Comparison of ENCODE assay signal across 8 mouse cellular contexts in the genomic region with DNA sequence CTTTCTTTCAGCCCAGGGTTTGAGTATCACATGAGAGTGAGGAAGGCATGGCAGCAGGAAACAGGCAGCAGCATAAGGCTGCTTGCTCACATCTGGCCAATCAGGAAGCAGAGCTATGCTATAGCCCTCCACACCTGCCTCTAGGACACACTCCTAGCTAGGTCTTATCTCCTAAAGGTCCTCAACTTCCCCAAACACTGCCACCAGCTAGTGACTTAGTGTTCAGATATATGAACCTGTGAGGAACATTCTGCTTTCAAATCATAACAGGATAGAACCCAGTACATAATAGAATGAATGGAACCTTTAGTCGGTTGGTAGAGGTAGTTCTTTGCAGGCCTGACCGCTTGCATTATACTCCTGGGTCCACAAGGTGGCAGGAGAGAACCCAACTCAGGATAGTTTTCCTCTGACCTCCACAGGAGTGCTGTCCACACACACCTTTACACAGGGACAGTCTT. TPM values are rescaled to one million over a fixed set of nuclear protein-coding genes. Genes with fewer than 3 reads are reported as not detected.
DNase-seq lines count a peak whose midpoint lies in the region; ATAC-seq lines count a peak whose summit lies in the region.

No protein-coding gene starts in this region.

- peak; percentile 84 for DNase-seq in CD4-positive, CD25-positive, alpha-beta regulatory T cell, adult 2 months (ENCODE audit: low read depth, low spot score)
- DNase-seq in R1 (ENCODE audit: low read depth, low spot score), result peak; percentile 73
- peak; percentile 69 to 78 for DNase-seq in cerebellum, postnatal 36 days
- peak; percentile 68 for DNase-seq in heart, adult 8-10 months (ENCODE audit: low spot score)
- DNase-seq in liver, embryonic 11.5 days (ENCODE audit: low spot score), result no peak
- peak; percentile 32 for DNase-seq in neural tube, embryonic 11.5 days (ENCODE audit: low spot score)
- peak; percentile 73 for DNase-seq in thymus, postnatal 25 days

- no peaks in the 10 kb centered on the region for H3K36me3 ChIP-seq in kidney, embryonic 14.5 days (ENCODE audit: control insufficient read depth, insufficient read depth, low read length)
- no peaks in the 10 kb centered on the region for H3K36me3 ChIP-seq in liver, embryonic 11.5 days (ENCODE audit: control insufficient read depth, insufficient read depth, low read length)
- H3K36me3 ChIP-seq in neural tube, embryonic 11.5 days (ENCODE audit: control insufficient read depth, insufficient read depth, low read length), result no peaks in the 10 kb centered on the region

- WGBS in kidney, embryonic 14.5 days, result 12% methylated on average over 2 of the region's 2 CpGs
- WGBS in liver, embryonic 11.5 days, result 9% methylated on average over 2 of the region's 2 CpGs
- 17% methylated on average over 2 of the region's 2 CpGs for WGBS in neural tube, embryonic 11.5 days

- no peaks in the 10 kb centered on the region for H3K9me3 ChIP-seq in kidney, embryonic 14.5 days (ENCODE audit: control insufficient read depth, low read length)
- H3K9me3 ChIP-seq in liver, embryonic 11.5 days (ENCODE audit: control insufficient read depth, low read length), result no peaks in the 10 kb centered on the region
- H3K9me3 ChIP-seq in neural tube, embryonic 11.5 days (ENCODE audit: control insufficient read depth, low read length), result no peaks in the 10 kb centered on the region

- H3K4me2 ChIP-seq in kidney, embryonic 14.5 days (replicated peaks; ENCODE audit: low read depth, low read length), result no peak overlapping the region
- H3K4me2 ChIP-seq in liver, embryonic 11.5 days, result no peak overlapping the region
- no peak overlapping the region for H3K4me2 ChIP-seq in neural tube, embryonic 11.5 days (ENCODE audit: low read depth)

- H3K4me3 ChIP-seq in kidney, embryonic 14.5 days (ENCODE audit: low read length), result no peak overlapping the region
- H3K4me3 ChIP-seq in liver, embryonic 11.5 days (ENCODE audit: low read depth, low read length), result no peak overlapping the region
- H3K4me3 ChIP-seq in neural tube, embryonic 11.5 days (ENCODE audit: low read depth, low read length), result no peak overlapping the region

- no peak overlapping the region for H3K27ac ChIP-seq in kidney, embryonic 14.5 days (ENCODE audit: low read depth, low read length)
- H3K27ac ChIP-seq in liver, embryonic 11.5 days (ENCODE audit: low read depth, low read length), result no peak overlapping the region
- H3K27ac ChIP-seq in neural tube, embryonic 11.5 days (ENCODE audit: low read depth, low read length), result no peak overlapping the region

- no peak overlapping the region for H3K9ac ChIP-seq in kidney, embryonic 14.5 days (ENCODE audit: low read depth, low read length)
- H3K9ac ChIP-seq in liver, embryonic 11.5 days (ENCODE audit: low read depth, low read length), result no peak overlapping the region
- no peak overlapping the region for H3K9ac ChIP-seq in neural tube, embryonic 11.5 days (ENCODE audit: low read length)

- peak; percentile 50; the same call in 1 of the 2 replicates for ATAC-seq in kidney, embryonic 14.5 days (ENCODE audit: low FRiP score, low TSS enrichment)
- ATAC-seq in liver, embryonic 11.5 days (replicated peaks; ENCODE audit: low FRiP score), result peak; percentile 75
- ATAC-seq in neural tube, embryonic 11.5 days (ENCODE audit: insufficient read depth, low FRiP score, low TSS enrichment), result no peak; the same call in 1 of the 2 replicates

- no peaks in the 10 kb centered on the region for H3K27me3 ChIP-seq in kidney, embryonic 14.5 days (ENCODE audit: control insufficient read depth, insufficient read depth, low read length)
- H3K27me3 ChIP-seq in liver, embryonic 11.5 days (replicated peaks; ENCODE audit: control insufficient read depth, insufficient read depth, low read length), result no peaks in the 10 kb centered on the region
- no peaks in the 10 kb centered on the region for H3K27me3 ChIP-seq in neural tube, embryonic 11.5 days (ENCODE audit: control insufficient read depth, insufficient read depth, low read length)

- H3K4me1 ChIP-seq in kidney, embryonic 14.5 days (ENCODE audit: control insufficient read depth, insufficient read depth, low read length), result no peaks in the 10 kb centered on the region
- peaks cover 38% of the 10 kb centered on the region for H3K4me1 ChIP-seq in liver, embryonic 11.5 days (replicated peaks; ENCODE audit: control insufficient read depth, insufficient read depth, low read length)
- no peaks in the 10 kb centered on the region for H3K4me1 ChIP-seq in neural tube, embryonic 11.5 days (ENCODE audit: control insufficient read depth, insufficient read depth, low read length)

RNA-seq across cellular contexts. Expression of a gene that starts 5.4 kb away (rescaled TPM):
- total RNA-seq in heart, adult 8-10 months (2022), result 100 to 1,000 TPM; 150 to 176 (median 163) TPM
- polyA plus RNA-seq in kidney, embryonic 14.5 days (2014; fragmentation: Nextera tagmentation; extraction: Ambion mirVana), result 34.1 and 55.2 TPM in 2 replicates
- polyA plus RNA-seq in liver, embryonic 11.5 days (2014; fragmentation: Nextera tagmentation; extraction: Ambion mirVana), result 92.2 and 109 TPM in 2 replicates
- 35.3 and 38.7 TPM in 2 replicates for polyA plus RNA-seq in neural tube, embryonic 11.5 days (2014; fragmentation: Nextera tagmentation; extraction: Ambion mirVana)
